Mouse (Mus musculus) liver, embryonic 13.5 days (tissue): ENCODE measurements around the gene Sugp1. TPM values are rescaled to one million over a fixed set of nuclear protein-coding genes. Genes with fewer than 3 reads are reported as not detected.
"Not testable (repeated sequence)": the region's sequence is repeated elsewhere in the genome, so short reads cannot be mapped to it uniquely, and the experiment has no call there.

ENCODE experiments used
- ATAC-seq: fragments of 200-750 bp; cut with Nextera tagmentation; 2 replicates; pipeline ENCODE4 v1.8.0; 2017; ENCODE audit warnings: low read depth, mild to moderate bottlenecking, moderate number of reproducible peaks, moderate library complexity
- DNase-seq: peaks from one replicate; pipeline ENCODE4 v3.0.0; 2022
- H3K27ac ChIP-seq: fragments of 300-500 bp; sonication (generic); 2 replicates; pipeline ENCODE4 v1.5.1; 2015; ENCODE audit warnings: moderate library complexity, mild to moderate bottlenecking, inconsistent platforms
- H3K27me3 ChIP-seq: fragments of 300-500 bp; sonication (generic); 2 replicates; pipeline ENCODE4 v1.6.1; 2015; ENCODE audit warnings: mild to moderate bottlenecking, inconsistent platforms
- H3K36me3 ChIP-seq: fragments of 300-500 bp; sonication (generic); 2 replicates; pipeline ENCODE4 v1.6.1; 2015; ENCODE audit warnings: mild to moderate bottlenecking, inconsistent platforms
- H3K4me1 ChIP-seq: fragments of 300-500 bp; sonication (generic); replicated peaks from 2 replicates; pipeline ENCODE4 v1.6.1; 2015; ENCODE audit warnings: inconsistent platforms
- H3K4me2 ChIP-seq: fragments of 300-500 bp; sonication (generic); 2 replicates; pipeline ENCODE4 v1.6.1; 2015; ENCODE audit warnings: inconsistent platforms, mild to moderate bottlenecking, moderate library complexity
- H3K4me3 ChIP-seq: fragments of 300-500 bp; sonication (generic); replicated peaks from 2 replicates; pipeline ENCODE4 v1.5.1; 2015; ENCODE audit warnings: mild to moderate bottlenecking, inconsistent platforms
- H3K9ac ChIP-seq: fragments of 300-500 bp; sonication (generic); 2 replicates; pipeline ENCODE4 v1.6.1; 2015; ENCODE audit warnings: mild to moderate bottlenecking, inconsistent platforms
- H3K9me3 ChIP-seq: fragments of 300-500 bp; sonication (generic); replicated peaks from 2 replicates; pipeline ENCODE4 v1.6.1; 2016; ENCODE audit warnings: inconsistent platforms
- WGBS: fragments of 180-500 bp; shearing (Covaris S2); methylation state at CpG from one replicate; pipeline ENCODE4 v1.1.7; 2015; ENCODE audit not compliant: insufficient replicate concordance; 5-methylcytosine and 5-hydroxymethylcytosine counted together
- polyA plus RNA-seq: library from polyadenylated mRNA; unstranded; fragments of >200 nt; fragmentation: Nextera tagmentation; extraction: Ambion mirVana; gene quantifications from 2 replicates; pipeline ENCODE4 v1.2.1, GENCODE M21; 2015

Sugp1 gene
- polyA plus RNA-seq, 1 experiment from 2014 or later = 20.2 TPM

- Histone ChIP-seq H3K9me3 (no peaks in the 10 kb centered on the region), H3K4me1 (peaks cover 42% of the 10 kb centered on the region), H3K4me3 (no peak overlapping the region), H3K27ac (no peak overlapping the region), H3K27me3 (no peaks in the 10 kb centered on the region), H3K9ac (no peak overlapping the region), H3K36me3 (no peaks in the 10 kb centered on the region), H3K4me2 (no peak overlapping the region)
- ATAC-seq (no peak), DNase-seq (no peak)
These were observed 38.3 kb upstream of the Sugp1 start for GRCm38 (mm10) chr8:70004345-70004744.

DNA sequence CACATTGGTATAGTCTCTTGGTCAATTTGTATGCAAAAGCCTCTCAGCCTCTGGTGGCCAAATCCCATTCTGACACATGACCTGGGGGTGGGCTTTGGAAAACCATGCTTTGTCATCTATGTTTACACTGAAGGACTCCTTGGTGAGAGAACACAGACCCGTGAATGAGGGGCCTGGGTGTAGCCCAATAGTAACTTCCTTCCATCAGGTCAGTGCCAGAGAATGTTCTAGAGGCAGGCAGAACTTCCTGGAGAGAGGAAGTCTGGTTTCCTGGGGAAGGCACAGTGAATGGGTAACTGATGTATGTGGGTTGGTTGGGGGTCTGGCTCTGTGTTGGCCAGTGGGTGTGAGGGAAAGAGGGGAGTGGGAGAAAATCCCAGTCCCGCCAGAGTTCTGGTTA lies 37.4 kb upstream of the Sugp1 start:
- Histone ChIP-seq H3K4me1 (peaks cover 42% of the 10 kb centered on the region), H3K9me3 (no peaks in the 10 kb centered on the region), H3K9ac (no peak overlapping the region), H3K4me2 (no peak overlapping the region), H3K27me3 (no peaks in the 10 kb centered on the region), H3K4me3 (no peak overlapping the region), H3K36me3 (no peaks in the 10 kb centered on the region), H3K27ac (no peak overlapping the region; the same call in 1 of the 2 replicates)
- DNase-seq (no peak), ATAC-seq (no peak)
- 32% methylated on average over 2 of the region's 2 CpGs for WGBS

- not testable (repeated sequence) for H3K36me3 ChIP-seq, H3K9ac ChIP-seq, H3K27ac ChIP-seq, H3K4me2 ChIP-seq, H3K4me1 ChIP-seq, ATAC-seq, H3K9me3 ChIP-seq, H3K27me3 ChIP-seq, DNase-seq, H3K4me3 ChIP-seq
- 85% methylated on average over 14 of the region's 14 CpGs for whole genome bisulfite sequencing
These were observed 31.8 kb upstream of the Sugp1 start for GRCm38 (mm10) chr8:70010796-70011195.

DNA sequence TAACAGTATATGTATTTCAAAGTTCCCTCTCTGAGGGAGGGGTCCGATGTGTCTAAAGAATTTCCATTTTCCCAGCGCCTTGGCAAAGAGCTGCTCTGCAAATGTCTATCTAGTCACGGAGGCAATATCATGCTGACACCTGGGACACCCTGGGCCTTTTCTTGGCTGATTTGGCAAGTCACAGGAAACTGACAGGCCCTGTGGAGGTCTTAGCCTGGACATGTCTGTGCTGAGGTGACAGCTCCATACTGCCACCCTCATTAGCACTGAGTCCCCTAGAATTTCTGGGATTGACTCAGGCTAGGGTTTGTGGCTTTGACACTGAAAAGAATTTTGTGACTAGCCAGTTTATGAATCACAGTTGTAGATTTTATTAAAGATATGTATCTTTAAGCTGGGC lies 30.3 kb upstream of the Sugp1 start:
- DNase-seq = no peak
- H3K9ac ChIP-seq = no peak overlapping the region
- peaks cover 12% of the 10 kb centered on the region for H3K36me3 ChIP-seq
- no peak for ATAC-seq
- peaks cover 5% of the 10 kb centered on the region; the same call in 1 of the 2 replicates for H3K4me1 ChIP-seq
- no peaks in the 10 kb centered on the region for H3K9me3 ChIP-seq
- H3K27ac ChIP-seq = no peak overlapping the region
- no peak overlapping the region for H3K4me2 ChIP-seq
- 40% methylated on average over 3 of the region's 3 CpGs for WGBS
- H3K4me3 ChIP-seq = no peak overlapping the region
- H3K27me3 ChIP-seq = no peaks in the 10 kb centered on the region

DNA sequence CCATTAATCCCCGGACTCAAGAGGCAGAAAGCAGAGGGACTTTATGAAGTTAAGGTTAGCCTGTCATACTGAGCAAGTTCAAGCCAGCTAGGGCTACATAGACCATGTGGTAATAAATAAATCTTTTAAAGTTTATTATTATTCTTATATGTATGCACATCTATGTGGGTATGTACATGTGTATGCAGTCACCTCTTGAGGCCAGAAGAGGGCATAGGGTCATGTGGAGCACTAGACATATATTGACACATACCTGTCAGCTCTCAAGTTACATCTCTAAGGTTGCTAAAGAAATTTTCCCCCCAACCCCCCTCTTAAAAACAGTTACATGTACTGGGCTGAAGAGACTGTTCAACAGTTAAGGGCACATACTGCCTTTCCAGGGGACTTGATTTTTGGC lies 29.9 kb upstream of the Sugp1 start:
- Histone ChIP-seq H3K36me3 (peaks cover 16% of the 10 kb centered on the region), H3K27ac (no peak overlapping the region), H3K9me3 (no peaks in the 10 kb centered on the region), H3K9ac (no peak overlapping the region), H3K4me2 (no peak overlapping the region), H3K4me1 (peaks cover 5% of the 10 kb centered on the region; the same call in 1 of the 2 replicates), H3K4me3 (no peak overlapping the region), H3K27me3 (no peaks in the 10 kb centered on the region)
- WGBS = 75% methylated on average over 1 of the region's 1 CpGs
- ATAC-seq (no peak), DNase-seq (no peak)

DNA sequence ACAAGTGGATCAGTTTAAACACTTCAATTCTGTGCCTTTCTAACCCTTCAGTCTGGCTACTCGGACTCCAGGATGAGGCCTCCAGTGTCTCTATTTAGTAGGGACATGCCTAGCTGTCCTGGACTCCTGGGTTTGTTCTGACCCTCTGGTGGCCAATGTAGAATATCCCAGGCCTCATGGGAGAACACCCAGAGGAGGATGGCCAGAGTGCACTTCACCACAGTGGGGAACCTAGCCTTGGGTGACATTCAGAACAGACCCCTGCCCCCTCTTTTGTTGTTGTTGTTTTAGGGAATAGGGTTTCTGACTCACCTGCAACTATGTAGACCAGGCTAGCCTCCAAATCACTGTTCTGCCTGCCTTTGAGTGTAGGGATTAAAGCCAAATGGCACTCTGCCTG lies 27.6 kb upstream of the Sugp1 start:
- no peaks in the 10 kb centered on the region for H3K27me3 ChIP-seq
- ATAC-seq = no peak
- no peak overlapping the region for H3K9ac ChIP-seq
- H3K4me1 ChIP-seq = no peaks in the 10 kb centered on the region
- WGBS = 65% methylated on average over 1 of the region's 1 CpGs
- peaks cover 38% of the 10 kb centered on the region for H3K36me3 ChIP-seq
- no peak overlapping the region for H3K4me3 ChIP-seq
- H3K4me2 ChIP-seq = no peak overlapping the region
- no peaks in the 10 kb centered on the region for H3K9me3 ChIP-seq
- no peak for DNase-seq
- no peak overlapping the region for H3K27ac ChIP-seq

GRCm38 (mm10) chr8:70023596-70023995 lies 19.0 kb upstream of the Sugp1 start:
- 72% methylated on average over 8 of the region's 8 CpGs for WGBS
- ATAC-seq (peak; percentile 53; the same call in 1 of the 2 replicates), DNase-seq (no peak)
- no peaks in the 10 kb centered on the region for H3K9me3 ChIP-seq
- peaks cover 100% of the 10 kb centered on the region for H3K36me3 ChIP-seq
- H3K4me3 ChIP-seq = no peak overlapping the region
- H3K27ac ChIP-seq = no peak overlapping the region
- no peaks in the 10 kb centered on the region for H3K27me3 ChIP-seq
- peaks cover 5% of the 10 kb centered on the region; the same call in 1 of the 2 replicates for H3K4me1 ChIP-seq
- no peak overlapping the region for H3K9ac ChIP-seq
- H3K4me2 ChIP-seq = no peak overlapping the region

DNA sequence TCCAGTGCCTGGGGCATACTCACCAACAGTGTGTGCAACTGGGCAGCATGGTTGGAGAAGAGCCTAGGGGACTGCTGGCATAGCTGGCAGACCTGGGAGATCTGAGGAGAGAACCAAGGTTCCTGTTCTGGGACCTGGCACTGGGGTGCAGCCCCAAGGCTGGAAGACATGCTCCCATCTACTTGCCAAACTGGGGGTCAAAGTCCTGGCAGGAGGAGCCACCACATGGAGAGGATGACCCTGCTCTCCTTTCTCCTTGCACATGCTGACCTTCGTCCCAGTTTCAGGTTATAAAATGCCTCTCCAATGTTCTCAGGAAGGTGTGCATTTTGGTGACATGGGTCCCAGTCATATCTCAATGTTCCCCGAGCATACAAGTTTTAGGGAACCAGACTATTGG lies 16.5 kb upstream of the Sugp1 start:
- DNase-seq = no peak
- Histone ChIP-seq H3K27me3 (no peaks in the 10 kb centered on the region), H3K4me2 (no peak overlapping the region), H3K36me3 (peaks cover 100% of the 10 kb centered on the region), H3K27ac (no peak overlapping the region), H3K9me3 (no peaks in the 10 kb centered on the region), H3K4me1 (peaks cover 5% of the 10 kb centered on the region; the same call in 1 of the 2 replicates), H3K9ac (no peak overlapping the region), H3K4me3 (no peak overlapping the region)
- 86% methylated on average over 2 of the region's 2 CpGs for WGBS
- ATAC-seq = no peak

- Histone ChIP-seq H3K4me1 (peaks cover 5% of the 10 kb centered on the region; the same call in 1 of the 2 replicates), H3K27me3 (no peaks in the 10 kb centered on the region), H3K4me3 (no peak overlapping the region), H3K9ac (no peak overlapping the region), H3K9me3 (no peaks in the 10 kb centered on the region), H3K4me2 (no peak overlapping the region), H3K36me3 (peaks cover 79% of the 10 kb centered on the region), H3K27ac (no peak overlapping the region)
- ATAC-seq (no peak), DNase-seq (no peak)
- 94% methylated on average over 1 of the region's 1 CpGs for WGBS
These were observed 12.4 kb upstream of the Sugp1 start for GRCm38 (mm10) chr8:70030255-70030654.

DNA sequence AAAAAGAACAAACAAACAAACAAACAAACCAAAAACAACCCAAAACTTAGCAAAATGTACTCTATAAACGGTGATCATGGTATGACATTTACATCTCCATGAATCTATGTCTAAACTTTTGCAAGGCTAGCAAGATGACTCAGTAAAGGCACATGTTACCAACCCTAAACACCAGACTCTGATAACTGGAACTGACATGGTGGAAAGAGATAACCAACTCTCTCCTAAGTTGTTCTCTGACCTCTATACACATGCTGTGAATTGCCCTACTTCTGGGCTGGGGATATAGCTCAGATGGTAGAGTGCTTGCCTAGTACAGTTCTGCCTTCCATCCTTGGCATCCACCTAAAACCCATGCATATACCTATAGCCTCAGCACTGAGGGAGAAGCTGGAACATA lies 4.6 kb upstream of the Sugp1 start:
- H3K4me2 ChIP-seq = peak overlapping the region; percentile 48
- DNase-seq (no peak), ATAC-seq (peak; percentile 72)
- H3K4me1 ChIP-seq = peaks cover 62% of the 10 kb centered on the region
- no peak overlapping the region for H3K4me3 ChIP-seq
- H3K27ac ChIP-seq = peak overlapping the region; percentile 91
- H3K9me3 ChIP-seq = no peaks in the 10 kb centered on the region
- WGBS = 51% methylated on average over 1 of the region's 1 CpGs
- H3K36me3 ChIP-seq = peaks cover 21% of the 10 kb centered on the region
- H3K27me3 ChIP-seq = no peaks in the 10 kb centered on the region
- peak overlapping the region; percentile 42 for H3K9ac ChIP-seq

- Histone ChIP-seq H3K27ac (peak overlapping the region; percentile 88), H3K4me3 (peak overlapping the region; percentile 87), H3K4me2 (peak overlapping the region; percentile 89), H3K27me3 (no peaks in the 10 kb centered on the region), H3K4me1 (peaks cover 66% of the 10 kb centered on the region), H3K9ac (peak overlapping the region; percentile 95), H3K9me3 (no peaks in the 10 kb centered on the region), H3K36me3 (peaks cover 6% of the 10 kb centered on the region; the same call in 1 of the 2 replicates)
- DNase-seq (peak; percentile 50), ATAC-seq (peak; percentile 32; the same call in 1 of the 2 replicates)
- WGBS = under 1% methylated on average over 47 of the region's 47 CpGs
These were observed 597 bp upstream of the Sugp1 start for GRCm38 (mm10) chr8:70041885-70042546.

GRCm38 (mm10) chr8:70043996-70044395 lies 1.4 kb downstream of the Sugp1 start:
- 75% methylated on average over 5 of the region's 5 CpGs for WGBS
- no peak for DNase-seq

More at GRCm38 (mm10) chr8:70043996-70044395, 1.4 kb downstream of the Sugp1 start:
- Histone ChIP-seq H3K4me1 (peaks cover 46% of the 10 kb centered on the region), H3K9ac (peak overlapping the region; percentile 95), H3K36me3 (peaks cover 14% of the 10 kb centered on the region), H3K27me3 (no peaks in the 10 kb centered on the region), H3K27ac (no peak overlapping the region), H3K9me3 (no peaks in the 10 kb centered on the region), H3K4me2 (peak overlapping the region; percentile 94), H3K4me3 (peak overlapping the region; percentile 87)
- no peak for ATAC-seq
